Mouse (Mus musculus) macrophage (primary cell): Measurements from ENCODE around the gene Ccnl2. TPM values are rescaled to one million over a fixed set of nuclear protein-coding genes. Genes with fewer than 3 reads are reported as not detected.
A peak's percentile ranks its signal among the peaks of the same experiment; 100 is the strongest.

Experiments used
- H3K27ac ChIP-seq: fragments of 350-480 bp; formaldehyde crosslinking; 2 replicates; pipeline ENCODE4 v1.9.0; 2021
- H3K36me3 ChIP-seq: fragments of 350-480 bp; formaldehyde crosslinking; 2 replicates; pipeline ENCODE4 v1.9.0; 2021; ENCODE audit errors: inconsistent target
- H3K4me3 ChIP-seq: fragments of 350-480 bp; formaldehyde crosslinking; 2 replicates; pipeline ENCODE4 v1.9.0; 2021; ENCODE audit errors: inconsistent target
- H3K79me2 ChIP-seq: fragments of 350-480 bp; formaldehyde crosslinking; 2 replicates; pipeline ENCODE4 v1.9.0; 2021; ENCODE audit errors: inconsistent target
- WGBS: methylation state at CpG from one replicate; pipeline ENCODE4 v1.1.7; 2026; ENCODE audit warnings: inconsistent platforms; ENCODE audit not compliant: missing documents; 5-methylcytosine and 5-hydroxymethylcytosine counted together
- polyA plus RNA-seq: library from polyadenylated mRNA; stranded (reverse); fragments of 250-400 nt; gene quantifications from 3 replicates; pipeline ENCODE4 v1.2.4, GENCODE M21; 2018; ENCODE audit warnings: inconsistent platforms

The Ccnl2 gene
- polyA plus RNA-seq, 1 experiment from 2014 or later = 21.9 TPM

DNA sequence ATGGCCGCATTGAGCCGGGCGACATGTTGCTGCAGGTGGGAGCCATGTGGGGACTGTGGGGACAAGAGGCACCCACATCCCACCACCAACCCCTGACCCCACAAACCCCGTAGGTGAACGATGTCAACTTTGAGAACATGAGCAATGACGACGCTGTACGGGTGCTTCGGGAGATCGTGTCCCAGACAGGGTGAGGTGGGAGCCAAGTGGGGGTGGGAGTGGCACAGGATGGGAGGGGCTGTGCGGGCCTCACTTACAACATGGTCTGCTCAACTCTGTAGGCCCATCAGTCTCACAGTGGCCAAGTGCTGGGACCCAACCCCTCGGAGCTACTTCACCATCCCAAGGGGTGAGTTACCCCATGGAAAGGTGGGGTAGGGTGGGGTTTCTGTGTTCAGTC is 42.7 kb downstream of the Ccnl2 start:
- Histone ChIP-seq H3K36me3 (peaks cover 9% of the 10 kb centered on the region; the same call in 1 of the 2 replicates), H3K4me3 (no peak overlapping the region), H3K27ac (no peak overlapping the region), H3K79me2 (peaks cover 25% of the 10 kb centered on the region)
- WGBS = 93% methylated on average over 12 of the region's 12 CpGs

DNA sequence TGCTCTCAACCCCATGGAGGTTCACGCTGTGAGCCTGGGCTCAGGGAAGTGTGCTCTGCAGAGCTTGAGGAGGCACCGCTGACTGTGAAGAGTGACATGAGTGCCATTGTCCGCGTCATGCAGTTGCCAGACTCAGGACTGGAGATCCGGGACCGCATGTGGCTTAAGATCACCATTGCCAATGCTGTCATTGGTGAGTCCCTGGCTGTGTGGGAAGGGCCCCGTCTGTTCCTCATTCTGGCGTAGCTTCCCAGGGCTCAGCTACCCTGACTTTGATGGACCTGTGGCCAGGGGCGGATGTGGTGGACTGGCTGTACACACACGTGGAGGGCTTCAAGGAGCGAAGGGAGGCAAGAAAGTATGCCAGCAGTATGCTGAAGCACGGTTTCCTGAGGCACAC is 43.8 kb downstream of the Ccnl2 start:
- Histone ChIP-seq H3K79me2 (peaks cover 15% of the 10 kb centered on the region), H3K27ac (no peak overlapping the region), H3K4me3 (no peak overlapping the region), H3K36me3 (peaks cover 9% of the 10 kb centered on the region; the same call in 1 of the 2 replicates)
- 75% methylated on average over 11 of the region's 12 CpGs for WGBS

DNA sequence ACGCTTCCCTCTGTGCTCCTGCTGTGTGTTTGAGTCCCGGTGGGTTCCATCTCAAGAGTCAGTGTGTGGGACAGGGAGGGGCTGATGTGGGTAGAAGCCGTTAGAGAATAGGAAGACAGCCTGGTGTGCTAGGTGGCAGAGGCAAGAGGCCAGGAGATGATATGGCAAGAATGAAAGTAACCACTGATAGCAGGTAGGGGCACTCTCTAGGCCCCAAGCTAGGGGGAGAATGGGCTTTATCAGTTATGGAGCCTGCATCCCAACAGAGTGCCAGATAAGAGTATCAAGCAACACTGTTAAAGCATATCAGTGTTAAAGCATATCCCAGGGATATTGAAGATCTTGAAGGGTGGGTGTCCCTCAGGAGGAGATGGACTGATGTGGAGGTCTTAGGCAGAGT is 44.6 kb downstream of the Ccnl2 start:
- Histone ChIP-seq H3K79me2 (peaks cover 6% of the 10 kb centered on the region; the same call in 1 of the 2 replicates), H3K36me3 (peaks cover 9% of the 10 kb centered on the region; the same call in 1 of the 2 replicates), H3K4me3 (no peak overlapping the region), H3K27ac (no peak overlapping the region)
- 90% methylated on average over 3 of the region's 3 CpGs for WGBS

DNA sequence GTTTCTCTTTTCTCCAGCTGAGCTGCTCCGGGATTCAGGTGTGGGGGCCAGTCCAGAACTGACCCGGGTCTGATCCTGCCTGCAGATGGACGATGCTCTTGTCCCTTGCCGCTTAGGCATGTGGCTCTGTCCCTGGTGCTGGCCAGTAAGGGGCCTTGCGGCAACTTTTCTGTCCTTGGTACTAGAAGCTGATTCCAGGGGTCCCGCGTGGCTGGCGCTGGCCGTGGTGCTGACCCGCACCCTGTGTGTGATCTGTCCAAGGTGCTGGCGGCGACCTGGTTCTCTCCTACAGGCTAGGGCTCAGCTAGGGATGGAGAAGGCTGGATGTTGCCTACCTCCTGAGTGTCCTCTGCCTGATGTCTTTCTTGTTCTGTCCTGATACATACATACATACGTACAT is 47.0 kb downstream of the Ccnl2 start:
- WGBS = 71% methylated on average over 11 of the region's 13 CpGs
- Histone ChIP-seq H3K4me3 (no peak overlapping the region), H3K79me2 (no peaks in the 10 kb centered on the region), H3K36me3 (peaks cover 9% of the 10 kb centered on the region; the same call in 1 of the 2 replicates), H3K27ac (no peak overlapping the region)

DNA sequence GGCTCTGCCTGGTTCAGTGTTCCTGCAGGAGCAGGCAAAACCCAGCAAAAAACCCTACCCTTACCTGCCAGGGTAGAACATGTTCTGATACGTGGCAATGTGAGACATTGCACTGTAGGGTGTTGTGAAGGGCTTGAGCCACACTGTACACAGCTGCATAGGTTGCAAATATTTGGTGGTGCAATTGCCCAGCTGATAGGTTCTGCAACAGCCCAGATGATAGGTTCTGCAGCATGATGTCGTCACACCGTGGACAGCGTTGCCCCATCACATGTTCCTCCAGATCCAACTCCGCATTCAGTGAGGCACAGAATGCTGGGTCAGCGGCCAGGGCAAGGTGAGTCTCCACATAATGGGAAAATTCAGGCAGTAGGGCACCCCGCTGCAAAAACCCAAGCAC is 49.5 kb downstream of the Ccnl2 start:
- Histone ChIP-seq H3K36me3 (peaks cover 15% of the 10 kb centered on the region), H3K4me3 (no peak overlapping the region), H3K79me2 (no peaks in the 10 kb centered on the region), H3K27ac (no peak overlapping the region)
- WGBS = 71% methylated on average over 7 of the region's 7 CpGs

DNA sequence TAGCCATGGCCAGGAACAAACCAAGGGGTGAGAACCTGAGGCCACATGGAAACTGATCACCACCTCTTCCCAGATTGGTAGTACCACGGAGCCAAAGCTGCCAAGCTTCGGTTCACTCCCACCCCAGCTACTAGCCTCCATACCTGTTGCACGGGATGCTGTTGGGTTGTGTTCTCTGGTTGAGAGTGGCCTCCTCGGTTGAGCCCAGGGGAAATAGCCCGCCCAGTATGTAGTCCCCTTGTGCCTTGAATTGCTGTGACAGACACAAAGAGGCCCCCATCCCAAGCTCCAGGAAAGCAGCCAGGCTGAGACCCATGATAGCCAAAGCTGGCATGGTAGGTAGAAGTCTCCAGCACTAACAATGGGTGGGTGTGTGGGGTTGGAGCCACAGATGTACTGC is 50.7 kb downstream of the Ccnl2 start, which contains the start of gene Tas1r3:
Tas1r3 (minus strand) TSS at position 362 of the 400 bp plus-strand sequence.
- peaks cover 7% of the 10 kb centered on the region for H3K79me2 ChIP-seq
- no peak within 1 kb of the TSS for H3K27ac ChIP-seq
- 84% methylated on average over 5 of the region's 5 CpGs for WGBS
- no peak within 1 kb of the TSS for H3K4me3 ChIP-seq
- H3K36me3 ChIP-seq = peaks cover 17% of the 10 kb centered on the region

DNA sequence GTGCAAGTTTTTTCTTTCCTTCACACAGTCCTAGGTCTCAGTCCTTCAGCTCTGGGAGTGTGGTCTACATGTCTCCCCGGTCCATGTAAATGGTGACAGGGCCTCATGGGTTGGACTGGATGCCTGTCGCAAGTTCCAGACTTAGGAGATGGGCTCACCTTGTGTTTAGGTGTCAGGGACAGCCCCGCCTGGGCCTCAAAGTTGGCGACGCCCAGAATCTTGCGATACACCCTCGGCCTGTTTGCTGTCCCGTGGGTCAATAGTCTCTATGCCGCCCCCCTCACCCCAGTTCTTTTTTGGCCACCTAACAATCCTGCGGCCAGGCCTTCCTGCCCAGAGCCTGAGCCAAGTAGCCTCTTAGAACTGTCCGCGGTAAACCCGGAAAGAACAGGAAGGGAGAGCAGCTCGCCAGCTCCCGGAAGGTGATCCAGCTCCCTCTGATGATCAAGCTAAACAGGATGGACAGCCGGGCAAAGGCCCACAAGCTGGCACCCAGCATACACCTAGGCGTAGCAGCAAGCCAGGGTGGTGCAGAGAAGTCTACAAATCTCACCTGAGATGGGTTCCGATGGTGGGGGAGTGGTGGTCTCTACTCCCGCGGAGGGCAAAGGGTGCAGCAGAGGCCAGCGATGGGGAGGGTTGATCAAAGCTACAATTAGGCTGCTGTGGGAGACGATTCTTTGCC is 56.5 kb downstream of the Ccnl2 start:
- Histone ChIP-seq H3K27ac (peak overlapping the region; percentile 46), H3K4me3 (peak overlapping the region; percentile 100), H3K79me2 (peaks cover 47% of the 10 kb centered on the region), H3K36me3 (peaks cover 34% of the 10 kb centered on the region)
- WGBS = 8% methylated on average over 21 of the region's 22 CpGs

DNA sequence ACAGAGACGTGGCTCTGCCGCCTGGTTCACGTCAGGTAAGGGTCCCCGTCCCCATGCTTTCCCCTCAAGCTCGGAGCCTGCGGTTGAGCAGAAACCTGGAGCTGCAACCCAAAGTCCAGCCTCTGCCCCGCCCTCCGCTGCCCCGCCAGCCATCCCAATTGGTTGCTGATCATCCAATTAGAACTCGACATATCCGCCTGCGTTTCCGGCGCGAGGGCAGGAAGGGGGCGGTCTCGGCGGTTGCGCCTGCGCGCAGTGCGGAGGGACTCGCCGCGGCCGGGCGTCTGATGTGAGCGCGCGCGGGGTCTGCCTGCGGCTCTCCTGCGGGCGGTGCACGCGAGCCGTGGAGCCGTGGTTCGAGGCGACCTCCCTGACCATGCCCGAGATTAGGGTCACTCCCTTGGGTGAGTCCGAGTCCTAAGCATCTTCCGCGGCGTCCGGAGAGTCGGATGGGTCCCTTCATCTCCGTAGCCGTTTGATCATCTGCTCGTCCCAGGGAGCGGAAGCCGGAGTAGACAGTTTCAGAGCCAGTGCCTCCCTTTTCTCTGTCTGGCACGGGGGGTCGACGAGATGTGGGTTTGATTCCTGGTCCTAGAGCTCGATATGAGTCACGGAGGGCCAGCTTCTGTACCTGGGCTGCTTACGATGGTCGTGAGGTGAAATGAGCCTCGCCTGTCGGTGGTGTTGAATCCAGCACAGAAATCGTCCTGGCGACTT is 57.2 kb downstream of the Ccnl2 start, which contains the start of the genes Cptp and Ints11:
Cptp (minus strand) TSS at position 124 of the 717 bp plus-strand sequence.
Ints11 (plus strand) TSS at position 230 of the 717 bp plus-strand sequence.
- Histone ChIP-seq H3K4me3 (peak within 1 kb of the TSS; percentile 100), H3K36me3 (peaks cover 35% of the 10 kb centered on the region), H3K79me2 (peaks cover 47% of the 10 kb centered on the region), H3K27ac (peak within 1 kb of the TSS; percentile 46)
- under 1% methylated on average over 63 of the region's 63 CpGs for WGBS

DNA sequence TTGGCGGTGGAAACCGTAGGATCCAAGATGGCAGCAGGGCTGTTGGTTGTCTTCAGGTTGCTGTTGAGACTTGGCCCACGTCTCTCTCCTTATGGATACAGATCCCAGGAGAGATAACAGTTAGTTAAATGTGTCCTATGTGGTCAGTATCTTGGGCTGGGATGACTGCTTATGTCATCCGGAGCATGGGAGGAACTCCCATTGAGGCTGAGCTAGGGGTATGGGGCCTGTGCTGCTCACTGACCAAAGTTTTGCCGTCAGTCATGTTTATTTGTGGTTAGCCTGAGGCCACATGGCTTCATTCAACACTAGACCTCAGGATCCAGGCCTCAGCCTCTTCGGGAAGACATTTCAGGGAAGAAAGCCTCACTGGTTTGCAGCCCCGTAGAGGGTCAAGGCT is 59.1 kb downstream of the Ccnl2 start:
- Histone ChIP-seq H3K4me3 (no peak overlapping the region), H3K36me3 (peaks cover 40% of the 10 kb centered on the region), H3K27ac (no peak overlapping the region), H3K79me2 (peaks cover 47% of the 10 kb centered on the region)
- 85% methylated on average over 7 of the region's 7 CpGs for WGBS

Other genes starting within 250 kb of the Ccnl2 start
- 4.6 to 4.9 TPM (median 4.8 TPM) in 3 replicates for gene Slc35e2, start 211.1 kb upstream of the Ccnl2 start, polyA plus RNA-seq
- gene Cdk11b, start 187.6 kb upstream of the Ccnl2 start, polyA plus RNA-seq = 67.8 to 153 TPM (median 75.9 TPM) in 3 replicates
- not detected in 3 replicates for gene Gm10563, start 167.1 kb upstream of the Ccnl2 start, polyA plus RNA-seq
- gene Mmp23, start 159.1 kb upstream of the Ccnl2 start, polyA plus RNA-seq = not detected in 3 replicates
- gene Mib2, start 143.3 kb upstream of the Ccnl2 start, polyA plus RNA-seq = 9.5 to 29.7 TPM (median 12.3 TPM) in 3 replicates
- gene Fndc10, start 118.1 kb upstream of the Ccnl2 start, polyA plus RNA-seq = 1.1 to 1.9 TPM (median 1.4 TPM) in 3 replicates
- 125 to 264 TPM (median 166 TPM) in 3 replicates for gene Ssu72, start 107.7 kb upstream of the Ccnl2 start, polyA plus RNA-seq
- gene Tmem240, start 77.7 kb upstream of the Ccnl2 start, polyA plus RNA-seq = 0.10 to 1.0 TPM (median 0.32 TPM) in 3 replicates
- gene Atad3a, start 51.4 kb upstream of the Ccnl2 start, polyA plus RNA-seq = 11.3 to 32.7 TPM (median 12.1 TPM) in 3 replicates
- 0.09 to 0.10 TPM in 2 of 3 replicates, not detected in the other for gene Vwa1, start 37.8 kb upstream of the Ccnl2 start, polyA plus RNA-seq
- not detected in 3 replicates for gene Tmem88b, start 26.6 kb upstream of the Ccnl2 start, polyA plus RNA-seq
- not detected in 3 replicates for gene Ankrd65, start 22.1 kb upstream of the Ccnl2 start, polyA plus RNA-seq
- gene Mrpl20, start 9.6 kb upstream of the Ccnl2 start, polyA plus RNA-seq = 60.1 to 101 TPM (median 65.9 TPM) in 3 replicates
- 66.8 to 92.5 TPM (median 68.1 TPM) in 3 replicates for gene Aurkaip1, start 18.8 kb downstream of the Ccnl2 start, polyA plus RNA-seq
- gene Mxra8, start 27.2 kb downstream of the Ccnl2 start, polyA plus RNA-seq = 0.19 to 1.1 TPM (median 0.32 TPM) in 3 replicates
- gene Dvl1, start 34.9 kb downstream of the Ccnl2 start, polyA plus RNA-seq = 6.2 to 13.8 TPM (median 12.2 TPM) in 3 replicates
- gene Tas1r3, start 50.9 kb downstream of the Ccnl2 start, polyA plus RNA-seq = 0.04 to 0.11 TPM in 2 of 3 replicates, not detected in the other
- 6.6 to 11.4 TPM (median 8.7 TPM) in 3 replicates for gene Cptp, start 57.0 kb downstream of the Ccnl2 start, polyA plus RNA-seq
- gene Ints11, start 57.1 kb downstream of the Ccnl2 start, polyA plus RNA-seq = 11.2 to 22.1 TPM (median 18.6 TPM) in 3 replicates
- 12.4 to 21.3 TPM (median 17.4 TPM) in 3 replicates for gene Pusl1, start 79.3 kb downstream of the Ccnl2 start, polyA plus RNA-seq
- 8.2 to 8.7 TPM (median 8.3 TPM) in 3 replicates for gene Acap3, start 79.3 kb downstream of the Ccnl2 start, polyA plus RNA-seq
- gene Ube2j2, start 131.3 kb downstream of the Ccnl2 start, polyA plus RNA-seq = 55.7 to 67.6 TPM (median 65.4 TPM) in 3 replicates
- gene C1qtnf12, start 149.8 kb downstream of the Ccnl2 start, polyA plus RNA-seq = 5.3 to 17.5 TPM (median 14.9 TPM) in 3 replicates
- gene B3galt6, start 180.2 kb downstream of the Ccnl2 start, polyA plus RNA-seq = 1.4 to 6.1 TPM (median 2.9 TPM) in 3 replicates
- 261 to 438 TPM (median 289 TPM) in 3 replicates for gene Sdf4, start 180.4 kb downstream of the Ccnl2 start, polyA plus RNA-seq
- 0.47 to 0.95 TPM (median 0.93 TPM) in 3 replicates for gene Tnfrsf4, start 201.4 kb downstream of the Ccnl2 start, polyA plus RNA-seq
- gene Tnfrsf18, start 213.7 kb downstream of the Ccnl2 start, polyA plus RNA-seq = 0.29 to 0.30 TPM in 2 of 3 replicates, not detected in the other
- not detected in 3 replicates for gene Ttll10, start 246.9 kb downstream of the Ccnl2 start, polyA plus RNA-seq